Mouse (Mus musculus): ENCODE results near the gene Lekr1. TPM values are rescaled to one million over a fixed set of nuclear protein-coding genes. Genes with fewer than 3 reads are reported as not detected.

Gene Lekr1
- total RNA-seq, 1 experiment = 1.2 TPM

GRCm38 (mm10) chr3:65794711-65795110 lies 128.7 kb downstream of the Lekr1 start:
- in situ Hi-C loops (cut with MboI; ENCODE audit: low sequenced_read_pairs in 2 of 2, unreplicated experiment in 2 of 2) = no loop called here
- TF ChIP-seq HCFC1 (IDR thresholded peaks at IDR 0.05; ENCODE audit: borderline replicate concordance, insufficient read depth, low read length) = no peak
- TF ChIP-seq ZC3H11A (IDR thresholded peaks at IDR 0.05; ENCODE audit: borderline replicate concordance, low read depth, low read length) = no peak
- no peak for TF ChIP-seq CHD2 (IDR thresholded peaks at IDR 0.05; ENCODE audit: low read depth, low read length)
- no peak overlapping the region for H3K9ac ChIP-seq (ENCODE audit: insufficient read depth, low read depth, low read length, poor library complexity, severe bottlenecking)
- no peaks in the 10 kb centered on the region for H3K36me3 ChIP-seq (ENCODE audit: control insufficient read depth, insufficient read depth, low read length, poor library complexity, severe bottlenecking)
- no peaks in the 10 kb centered on the region for H3K9me3 ChIP-seq (ENCODE audit: control insufficient read depth, insufficient read depth, low read depth, low read length)
- H3K4me1 ChIP-seq (ENCODE audit: control insufficient read depth in 2 of 2, insufficient read depth in 2 of 2, low read length in 2 of 2, poor library complexity in 1 of 2) = no peaks in the 10 kb centered on the region
- DNase-seq (ENCODE audit: low read depth, low spot score) = no peak
- no peak overlapping the region for H3K4me3 ChIP-seq (ENCODE audit: insufficient read depth in 1 of 2, low read depth in 1 of 2, low read length in 2 of 2, poor library complexity in 1 of 2, severe bottlenecking in 1 of 2)
- no peak overlapping the region for H3K27ac ChIP-seq (ENCODE audit: insufficient read depth, low read depth, low read length, poor library complexity, severe bottlenecking)

GRCm38 (mm10) chr3:65797345-65798137 lies 131.5 kb downstream of the Lekr1 start:
- no peak overlapping the region for H3K27ac ChIP-seq (ENCODE audit: insufficient read depth, low read depth, low read length, poor library complexity, severe bottlenecking)
- in situ Hi-C loops (cut with MboI; ENCODE audit: low sequenced_read_pairs in 2 of 2, unreplicated experiment in 2 of 2) = no loop called here
- H3K36me3 ChIP-seq (ENCODE audit: control insufficient read depth, insufficient read depth, low read length, poor library complexity, severe bottlenecking) = no peaks in the 10 kb centered on the region
- no peaks in the 10 kb centered on the region for H3K4me1 ChIP-seq (ENCODE audit: control insufficient read depth in 2 of 2, insufficient read depth in 2 of 2, low read length in 2 of 2, poor library complexity in 1 of 2)
- no peak overlapping the region for H3K9ac ChIP-seq (ENCODE audit: insufficient read depth, low read depth, low read length, poor library complexity, severe bottlenecking)
- no peaks in the 10 kb centered on the region for H3K9me3 ChIP-seq (ENCODE audit: control insufficient read depth, insufficient read depth, low read depth, low read length)
- DNase-seq (ENCODE audit: low read depth, low spot score) = no peak
- TF ChIP-seq HCFC1 (IDR thresholded peaks at IDR 0.05; ENCODE audit: borderline replicate concordance, insufficient read depth, low read length) (no peak), ZC3H11A (IDR thresholded peaks at IDR 0.05; ENCODE audit: borderline replicate concordance, low read depth, low read length) (no peak), CHD2 (IDR thresholded peaks at IDR 0.05; ENCODE audit: low read depth, low read length) (no peak), ZNF384 (IDR thresholded peaks at IDR 0.05; ENCODE audit: low read depth, low read length) (no peak), MAFK (IDR thresholded peaks at IDR 0.05; ENCODE audit: insufficient read depth, low read depth, low read length) (no peak)
- no peak overlapping the region for H3K4me3 ChIP-seq (ENCODE audit: insufficient read depth in 1 of 2, low read depth in 1 of 2, low read length in 2 of 2, poor library complexity in 1 of 2, severe bottlenecking in 1 of 2)

- Histone ChIP-seq H3K4me1 (ENCODE audit: control insufficient read depth in 2 of 2, insufficient read depth in 2 of 2, low read length in 2 of 2, poor library complexity in 1 of 2) (no peaks in the 10 kb centered on the region), H3K9ac (ENCODE audit: insufficient read depth, low read depth, low read length, poor library complexity, severe bottlenecking) (no peak overlapping the region), H3K9me3 (ENCODE audit: control insufficient read depth, insufficient read depth, low read depth, low read length) (no peaks in the 10 kb centered on the region), H3K4me3 (ENCODE audit: insufficient read depth in 1 of 2, low read depth in 1 of 2, low read length in 2 of 2, poor library complexity in 1 of 2, severe bottlenecking in 1 of 2) (no peak overlapping the region), H3K36me3 (ENCODE audit: control insufficient read depth, insufficient read depth, low read length, poor library complexity, severe bottlenecking) (no peaks in the 10 kb centered on the region), H3K27ac (ENCODE audit: insufficient read depth, low read depth, low read length, poor library complexity, severe bottlenecking) (no peak overlapping the region)
- no peak for DNase-seq (ENCODE audit: low read depth, low spot score)
- TF ChIP-seq ZC3H11A (IDR thresholded peaks at IDR 0.05; ENCODE audit: borderline replicate concordance, low read depth, low read length) (no peak), CHD2 (IDR thresholded peaks at IDR 0.05; ENCODE audit: low read depth, low read length) (no peak), ZNF384 (IDR thresholded peaks at IDR 0.05; ENCODE audit: low read depth, low read length) (no peak), MAFK (IDR thresholded peaks at IDR 0.05; ENCODE audit: insufficient read depth, low read depth, low read length) (no peak), HCFC1 (IDR thresholded peaks at IDR 0.05; ENCODE audit: borderline replicate concordance, insufficient read depth, low read length) (no peak)
- in situ Hi-C loops (cut with MboI; ENCODE audit: low sequenced_read_pairs in 2 of 2, unreplicated experiment in 2 of 2) = no loop called here
Measured at GRCm38 (mm10) chr3:65800962-65801361, 134.9 kb downstream of the Lekr1 start.

GRCm38 (mm10) chr3:65802185-65802584 lies 136.2 kb downstream of the Lekr1 start:
- H3K9me3 ChIP-seq (ENCODE audit: control insufficient read depth, insufficient read depth, low read depth, low read length) = no peaks in the 10 kb centered on the region
- no peak overlapping the region for H3K4me3 ChIP-seq (ENCODE audit: insufficient read depth in 1 of 2, low read depth in 1 of 2, low read length in 2 of 2, poor library complexity in 1 of 2, severe bottlenecking in 1 of 2)
- no peaks in the 10 kb centered on the region for H3K36me3 ChIP-seq (ENCODE audit: control insufficient read depth, insufficient read depth, low read length, poor library complexity, severe bottlenecking)
- in situ Hi-C loops (cut with MboI; ENCODE audit: low sequenced_read_pairs in 2 of 2, unreplicated experiment in 2 of 2) = no loop called here
- H3K4me1 ChIP-seq (ENCODE audit: control insufficient read depth in 2 of 2, insufficient read depth in 2 of 2, low read length in 2 of 2, poor library complexity in 1 of 2) = no peaks in the 10 kb centered on the region
- no peak for DNase-seq (ENCODE audit: low read depth, low spot score)
- no peak overlapping the region for H3K9ac ChIP-seq (ENCODE audit: insufficient read depth, low read depth, low read length, poor library complexity, severe bottlenecking)
- H3K27ac ChIP-seq (ENCODE audit: insufficient read depth, low read depth, low read length, poor library complexity, severe bottlenecking) = no peak overlapping the region
- TF ChIP-seq MAFK (IDR thresholded peaks at IDR 0.05; ENCODE audit: insufficient read depth, low read depth, low read length) = no peak
- no peak for TF ChIP-seq CHD2 (IDR thresholded peaks at IDR 0.05; ENCODE audit: low read depth, low read length)
- no peak for TF ChIP-seq HCFC1 (IDR thresholded peaks at IDR 0.05; ENCODE audit: borderline replicate concordance, insufficient read depth, low read length)
- TF ChIP-seq ZC3H11A (IDR thresholded peaks at IDR 0.05; ENCODE audit: borderline replicate concordance, low read depth, low read length) = no peak
- no peak for TF ChIP-seq ZNF384 (IDR thresholded peaks at IDR 0.05; ENCODE audit: low read depth, low read length)
